Mouse (Mus musculus) thymus, postnatal 4 days (tissue): Measurements from ENCODE around the gene Fbln2.

ENCODE experiments used
- DNase-seq: peaks from one replicate; pipeline ENCODE4 v3.0.0; 2021

Fbln2 gene

GRCm38 (mm10) chr6:91231523-91231922, 19.3 kb downstream of the Fbln2 start:
- DNase-seq, result no peak

- no peak for DNase-seq
These were observed 20.8 kb downstream of the Fbln2 start for GRCm38 (mm10) chr6:91233011-91233410.

GRCm38 (mm10) chr6:91233424-91234015, 21.3 kb downstream of the Fbln2 start:
- DNase-seq, result no peak

GRCm38 (mm10) chr6:91236006-91236405, 23.8 kb downstream of the Fbln2 start:
- DNase-seq, result no peak

GRCm38 (mm10) chr6:91236429-91236828, 24.2 kb downstream of the Fbln2 start:
- DNase-seq, result no peak

GRCm38 (mm10) chr6:91237273-91237672, 25.0 kb downstream of the Fbln2 start:
- DNase-seq, result no peak

GRCm38 (mm10) chr6:91240537-91240936, 28.3 kb downstream of the Fbln2 start:
- DNase-seq, result no peak

- DNase-seq, result no peak
These were observed 28.7 kb downstream of the Fbln2 start for GRCm38 (mm10) chr6:91240964-91241363.

- DNase-seq, result no peak
These were observed 31.1 kb downstream of the Fbln2 start for GRCm38 (mm10) chr6:91243395-91243794.

- DNase-seq, result no peak
These were observed 32.1 kb downstream of the Fbln2 start for GRCm38 (mm10) chr6:91244331-91244730.

- DNase-seq, result no peak
These were observed 33.1 kb downstream of the Fbln2 start for GRCm38 (mm10) chr6:91245331-91245730.

- no peak for DNase-seq
These were observed 35.1 kb downstream of the Fbln2 start for GRCm38 (mm10) chr6:91247343-91247742.

- DNase-seq, result no peak
These were observed 36.4 kb downstream of the Fbln2 start for GRCm38 (mm10) chr6:91248627-91249026.

- DNase-seq, result no peak
These were observed 37.5 kb downstream of the Fbln2 start for GRCm38 (mm10) chr6:91249797-91250196.

- peak; percentile 50 for DNase-seq
These were observed 47.3 kb downstream of the Fbln2 start for GRCm38 (mm10) chr6:91259440-91260120.

- DNase-seq, result no peak
These were observed 48.2 kb downstream of the Fbln2 start for GRCm38 (mm10) chr6:91260347-91260986.

- no peak for DNase-seq
These were observed 48.7 kb downstream of the Fbln2 start for GRCm38 (mm10) chr6:91260987-91261367.

- peak; percentile 59 for DNase-seq
These were observed 53.4 kb downstream of the Fbln2 start for GRCm38 (mm10) chr6:91265616-91266015.

GRCm38 (mm10) chr6:91266647-91267046, 54.4 kb downstream of the Fbln2 start:
- DNase-seq, result no peak

- DNase-seq, result peak; percentile 57
These were observed 56.1 kb downstream of the Fbln2 start for GRCm38 (mm10) chr6:91268318-91268717.

- peak; percentile 83 for DNase-seq
These were observed 65.3 kb downstream of the Fbln2 start for GRCm38 (mm10) chr6:91277549-91277948.

- no peak for DNase-seq
These were observed 66.0 kb downstream of the Fbln2 start for GRCm38 (mm10) chr6:91278302-91278701.

GRCm38 (mm10) chr6:91279477-91279876, 67.2 kb downstream of the Fbln2 start:
- no peak for DNase-seq

- DNase-seq, result peak; percentile 95
These were observed 69.0 kb downstream of the Fbln2 start for GRCm38 (mm10) chr6:91281206-91281605.
